Mouse (Mus musculus) small intestine, adult 2 months (tissue): ENCODE measurements around the gene Tpi1. TPM values are rescaled to one million over a fixed set of nuclear protein-coding genes. Genes with fewer than 3 reads are reported as not detected.
"Not testable (repeated sequence)": the region's sequence is repeated elsewhere in the genome, so short reads cannot be mapped to it uniquely, and the experiment has no call there.

ENCODE experiments used
- H3K27ac ChIP-seq: fragments of 200-500 bp; 2 replicates; pipeline ENCODE4 v1.5.1; 2012; ENCODE audit warnings: low read depth, low read length, control low read depth, inconsistent platforms; ENCODE audit not compliant: insufficient read depth
- H3K27me3 ChIP-seq: fragments of 200-500 bp; 2 replicates; pipeline ENCODE4 v1.6.1; 2012; ENCODE audit warnings: mild to moderate bottlenecking, moderate library complexity, low read length, inconsistent platforms; ENCODE audit not compliant: control insufficient read depth, insufficient read depth
- H3K36me3 ChIP-seq: fragments of 200-500 bp; 2 replicates; pipeline ENCODE4 v1.6.1; 2012; ENCODE audit warnings: mild to moderate bottlenecking, low read length, control low read depth, inconsistent platforms; ENCODE audit not compliant: control insufficient read depth, insufficient read depth
- H3K4me1 ChIP-seq: fragments of 200-500 bp; 2 replicates; pipeline ENCODE4 v1.6.1; 2012; ENCODE audit warnings: low read length, inconsistent platforms, mixed read lengths; ENCODE audit not compliant: control insufficient read depth, insufficient read depth, insufficient read length
- H3K4me3 ChIP-seq: fragments of 200-500 bp; 2 replicates; pipeline ENCODE4 v1.5.1; 2012; ENCODE audit warnings: low read depth, mild to moderate bottlenecking, control low read depth, inconsistent platforms, low read length, moderate library complexity
- CTCF ChIP-seq: fragments of 200-500 bp; IDR thresholded peaks from 2 replicates; pipeline ENCODE4 v1.5.1; 2012; ENCODE audit warnings: low read depth, mild to moderate bottlenecking, control low read depth, inconsistent platforms, low read length, moderate library complexity, mixed read lengths; ENCODE audit not compliant: insufficient replicate concordance, insufficient read length; ENCODE audit errors: extremely low read depth
- POLR2A ChIP-seq: fragments of 200-500 bp; IDR thresholded peaks from 2 replicates; pipeline ENCODE4 v1.6.1; 2012; ENCODE audit warnings: low read depth, mild to moderate bottlenecking, control low read depth, inconsistent platforms, low read length, moderate library complexity
- WGBS: fragments of 180-500 bp; shearing (Covaris S2); methylation state at CpG from one replicate; pipeline ENCODE4 v1.1.7; 2018; 5-methylcytosine and 5-hydroxymethylcytosine counted together
- polyA plus RNA-seq: library from polyadenylated mRNA; depleted of rRNA; stranded (reverse); fragments of >200 nt; gene quantifications from 2 replicates; pipeline ENCODE4 v1.2.3, GENCODE M21; 2012

The Tpi1 gene
- polyA plus RNA-seq, 1 experiment, result 801 TPM

- H3K27ac ChIP-seq, result no peak overlapping the region
- WGBS, result 13% methylated on average over 9 of the region's 9 CpGs
- H3K4me1 ChIP-seq, result no peaks in the 10 kb centered on the region
- H3K36me3 ChIP-seq, result no peaks in the 10 kb centered on the region
- H3K4me3 ChIP-seq, result no peak overlapping the region
- no peaks in the 10 kb centered on the region for H3K27me3 ChIP-seq
- TF ChIP-seq POLR2A, result no peak
- peak; percentile 97; the same call in 1 of the 2 replicates for TF ChIP-seq CTCF
These were observed 33.2 kb upstream of the Tpi1 start for GRCm38 (mm10) chr6:124847305-124847704.

GRCm38 (mm10) chr6:124840241-124841167 lies 26.4 kb upstream of the Tpi1 start, which contains the start of gene Gnb3:
TSS of gene Gnb3 (minus strand) at chr6:124840275.
- H3K4me1 ChIP-seq, result no peaks in the 10 kb centered on the region
- H3K36me3 ChIP-seq, result no peaks in the 10 kb centered on the region
- 42% methylated on average over 15 of the region's 15 CpGs for WGBS
- no peaks in the 10 kb centered on the region for H3K27me3 ChIP-seq
- no peak within 1 kb of the TSS for H3K4me3 ChIP-seq
- no peak within 1 kb of the TSS for H3K27ac ChIP-seq
- TF ChIP-seq POLR2A (no peak), CTCF (no peak)

GRCm38 (mm10) chr6:124839805-124840204 lies 25.7 kb upstream of the Tpi1 start:
- Histone ChIP-seq H3K36me3 (no peaks in the 10 kb centered on the region), H3K27me3 (no peaks in the 10 kb centered on the region), H3K4me3 (no peak overlapping the region), H3K4me1 (no peaks in the 10 kb centered on the region), H3K27ac (no peak overlapping the region)
- 21% methylated on average over 8 of the region's 8 CpGs for WGBS
- TF ChIP-seq CTCF (no peak), POLR2A (no peak)

GRCm38 (mm10) chr6:124836411-124836810 lies 22.3 kb upstream of the Tpi1 start:
- Histone ChIP-seq H3K36me3 (peaks cover 1% of the 10 kb centered on the region; the same call in 1 of the 2 replicates), H3K27me3 (no peaks in the 10 kb centered on the region), H3K4me1 (no peaks in the 10 kb centered on the region), H3K4me3 (no peak overlapping the region), H3K27ac (no peak overlapping the region)
- WGBS, result 69% methylated on average over 7 of the region's 7 CpGs
- no peak for TF ChIP-seq POLR2A
- no peak for TF ChIP-seq CTCF

- Histone ChIP-seq H3K4me3 (no peak overlapping the region), H3K27me3 (no peaks in the 10 kb centered on the region), H3K36me3 (peaks cover 1% of the 10 kb centered on the region; the same call in 1 of the 2 replicates), H3K27ac (no peak overlapping the region), H3K4me1 (no peaks in the 10 kb centered on the region)
- TF ChIP-seq POLR2A, result no peak
- no peak for TF ChIP-seq CTCF
- WGBS, result 86% methylated on average over 10 of the region's 10 CpGs
These were observed 21.4 kb upstream of the Tpi1 start for GRCm38 (mm10) chr6:124835531-124835930.

GRCm38 (mm10) chr6:124834512-124835081 lies 20.5 kb upstream of the Tpi1 start:
- H3K36me3 ChIP-seq, result peaks cover 1% of the 10 kb centered on the region; the same call in 1 of the 2 replicates
- no peaks in the 10 kb centered on the region for H3K27me3 ChIP-seq
- 73% methylated on average over 6 of the region's 6 CpGs for WGBS
- TF ChIP-seq CTCF (no peak), POLR2A (no peak)
- H3K4me3 ChIP-seq, result no peak overlapping the region
- peaks cover 3% of the 10 kb centered on the region for H3K4me1 ChIP-seq
- H3K27ac ChIP-seq, result no peak overlapping the region

- Histone ChIP-seq H3K27ac (no peak overlapping the region), H3K36me3 (peaks cover 1% of the 10 kb centered on the region; the same call in 1 of the 2 replicates), H3K27me3 (no peaks in the 10 kb centered on the region), H3K4me3 (no peak overlapping the region), H3K4me1 (peaks cover 9% of the 10 kb centered on the region)
- 88% methylated on average over 8 of the region's 8 CpGs for WGBS
- no peak for TF ChIP-seq POLR2A
- no peak for TF ChIP-seq CTCF
These were observed 17.6 kb upstream of the Tpi1 start for GRCm38 (mm10) chr6:124831649-124832048.

GRCm38 (mm10) chr6:124831199-124831598 lies 17.1 kb upstream of the Tpi1 start:
- 92% methylated on average over 4 of the region's 4 CpGs for WGBS
- not testable (repeated sequence) for H3K27me3 ChIP-seq, H3K4me3 ChIP-seq, H3K27ac ChIP-seq, H3K36me3 ChIP-seq, H3K4me1 ChIP-seq
